Mouse (Mus musculus) stomach, postnatal 0 days (tissue): ENCODE results near the gene Ttf2. TPM values are rescaled to one million over a fixed set of nuclear protein-coding genes. Genes with fewer than 3 reads are reported as not detected.

Experiments used
- ATAC-seq: fragments of 200-750 bp; cut with Nextera tagmentation; 2 replicates; pipeline ENCODE4 v1.8.0; 2017; ENCODE audit not compliant: low FRiP score, low TSS enrichment
- DNase-seq: peaks from one replicate; pipeline ENCODE4 v3.0.0-alpha.2; 2016; ENCODE audit warnings: low spot score
- H3K27ac ChIP-seq: fragments of 300-500 bp; sonication (generic); replicated peaks from 2 replicates; pipeline ENCODE4 v1.5.1; 2014; ENCODE audit warnings: mild to moderate bottlenecking, control low read depth
- H3K27me3 ChIP-seq: fragments of 300-500 bp; sonication (generic); 2 replicates; pipeline ENCODE4 v1.6.1; 2014; ENCODE audit warnings: low read length; ENCODE audit not compliant: control insufficient read depth, insufficient read depth
- H3K36me3 ChIP-seq: fragments of 300-500 bp; sonication (generic); 2 replicates; pipeline ENCODE4 v1.6.1; 2014; ENCODE audit warnings: low read length, mixed read lengths; ENCODE audit not compliant: control insufficient read depth, insufficient read depth
- H3K4me1 ChIP-seq: fragments of 300-500 bp; sonication (generic); replicated peaks from 2 replicates; pipeline ENCODE4 v1.6.1; 2014; ENCODE audit warnings: antibody characterized with exemption; ENCODE audit not compliant: control insufficient read depth, insufficient read depth
- H3K4me2 ChIP-seq: fragments of 300-500 bp; sonication (generic); replicated peaks from 2 replicates; pipeline ENCODE4 v1.6.1; 2014; ENCODE audit warnings: low read depth, mild to moderate bottlenecking, control low read depth, moderate library complexity
- H3K4me3 ChIP-seq: fragments of 300-500 bp; sonication (generic); 2 replicates; pipeline ENCODE4 v1.5.1; 2014; ENCODE audit warnings: low read depth, low read length, control low read depth
- H3K9ac ChIP-seq: fragments of 300-500 bp; sonication (generic); 2 replicates; pipeline ENCODE4 v1.6.1; 2014; ENCODE audit warnings: mild to moderate bottlenecking, low read length, control low read depth, mixed read lengths
- H3K9me3 ChIP-seq: fragments of 300-500 bp; sonication (generic); 2 replicates; pipeline ENCODE4 v1.6.1; 2016; ENCODE audit warnings: low read length; ENCODE audit not compliant: control insufficient read depth
- CTCF ChIP-seq: IDR thresholded peaks from 2 replicates; pipeline ENCODE4 v1.5.1; 2016; ENCODE audit warnings: antibody characterized with exemption, low read depth, mild to moderate bottlenecking, moderate library complexity
- EP300 ChIP-seq: optimal IDR thresholded peaks from 2 replicates; pipeline ENCODE3; 2016; ENCODE audit warnings: antibody characterized with exemption
- WGBS: fragments of 180-500 bp; shearing (Covaris S2); extraction: QIAGEN DNeasy Blood & Tissue Kit; methylation state at CpG from one replicate; pipeline ENCODE4 v1.1.7; 2014; 5-methylcytosine and 5-hydroxymethylcytosine counted together
- polyA plus RNA-seq: library from polyadenylated mRNA; unstranded; fragments of >200 nt; fragmentation: Nextera tagmentation; extraction: Ambion mirVana; gene quantifications from 2 replicates; pipeline ENCODE4 v1.2.1, GENCODE M21; 2015

Gene Ttf2
- polyA plus RNA-seq, 1 experiment from 2014 or later, result 4.1 TPM

- DNase-seq (no peak), ATAC-seq (no peak)
- 33% methylated on average over 15 of the region's 15 CpGs for WGBS
- H3K9ac ChIP-seq, result no peak overlapping the region
- H3K4me1 ChIP-seq, result no peaks in the 10 kb centered on the region
- no peaks in the 10 kb centered on the region for H3K9me3 ChIP-seq
- TF ChIP-seq CTCF (no peak), EP300 (no peak)
- no peaks in the 10 kb centered on the region for H3K27me3 ChIP-seq
- no peak overlapping the region for H3K4me3 ChIP-seq
- H3K4me2 ChIP-seq, result no peak overlapping the region
- 0 out of 2 replicates have a peak overlapping the region, but pooled peaks have one; percentile 45 for H3K27ac ChIP-seq
- no peaks in the 10 kb centered on the region for H3K36me3 ChIP-seq
Observed at GRCm38 (mm10) chr3:100993718-100994117, 24.3 kb upstream of the Ttf2 start.

GRCm38 (mm10) chr3:100993158-100993557, 23.7 kb upstream of the Ttf2 start:
- no peak for TF ChIP-seq CTCF
- TF ChIP-seq EP300, result no peak
- Histone ChIP-seq H3K4me2 (no peak overlapping the region), H3K27me3 (no peaks in the 10 kb centered on the region), H3K4me3 (no peak overlapping the region), H3K4me1 (no peaks in the 10 kb centered on the region), H3K36me3 (no peaks in the 10 kb centered on the region), H3K27ac (0 out of 2 replicates have a peak overlapping the region, but pooled peaks have one; percentile 45), H3K9ac (no peak overlapping the region), H3K9me3 (no peaks in the 10 kb centered on the region)
- WGBS, result 55% methylated on average over 7 of the region's 7 CpGs
- no peak for DNase-seq
- no peak for ATAC-seq

- no peak overlapping the region for H3K9ac ChIP-seq
- DNase-seq (no peak), ATAC-seq (no peak)
- no peak overlapping the region for H3K27ac ChIP-seq
- H3K27me3 ChIP-seq, result no peaks in the 10 kb centered on the region
- H3K9me3 ChIP-seq, result no peaks in the 10 kb centered on the region
- H3K36me3 ChIP-seq, result no peaks in the 10 kb centered on the region
- H3K4me2 ChIP-seq, result no peak overlapping the region
- TF ChIP-seq EP300 (no peak), CTCF (no peak)
- 28% methylated on average over 1 of the region's 1 CpGs for WGBS
- no peak overlapping the region for H3K4me3 ChIP-seq
- H3K4me1 ChIP-seq, result no peaks in the 10 kb centered on the region
Observed at GRCm38 (mm10) chr3:100990231-100990630, 20.8 kb upstream of the Ttf2 start.

- no peak overlapping the region for H3K4me2 ChIP-seq
- no peak for DNase-seq
Observed at GRCm38 (mm10) chr3:100989417-100989816, 20.0 kb upstream of the Ttf2 start.

GRCm38 (mm10) chr3:100979290-100979689, 9.8 kb upstream of the Ttf2 start:
- H3K27me3 ChIP-seq, result no peaks in the 10 kb centered on the region
- H3K9me3 ChIP-seq, result no peaks in the 10 kb centered on the region
- H3K4me2 ChIP-seq, result no peak overlapping the region
- no peak overlapping the region for H3K27ac ChIP-seq
- H3K36me3 ChIP-seq, result no peaks in the 10 kb centered on the region
- ATAC-seq (no peak), DNase-seq (no peak)
- H3K4me1 ChIP-seq, result no peaks in the 10 kb centered on the region
- H3K4me3 ChIP-seq, result no peak overlapping the region
- H3K9ac ChIP-seq, result no peak overlapping the region
- WGBS, result 78% methylated on average over 8 of the region's 8 CpGs
- TF ChIP-seq EP300 (no peak), CTCF (no peak)

More at GRCm38 (mm10) chr3:100989417-100989816, 20.0 kb upstream of the Ttf2 start:
- no peaks in the 10 kb centered on the region for H3K27me3 ChIP-seq
- no peak for ATAC-seq
- no peaks in the 10 kb centered on the region for H3K4me1 ChIP-seq
- H3K27ac ChIP-seq, result no peak overlapping the region
- no peaks in the 10 kb centered on the region for H3K36me3 ChIP-seq
- H3K9me3 ChIP-seq, result no peaks in the 10 kb centered on the region
- no peak overlapping the region for H3K9ac ChIP-seq
- H3K4me3 ChIP-seq, result no peak overlapping the region
- 30% methylated on average over 12 of the region's 12 CpGs for WGBS
- TF ChIP-seq CTCF (peak; percentile 49), EP300 (no peak)

GRCm38 (mm10) chr3:100973906-100974305, 4.4 kb upstream of the Ttf2 start:
- Histone ChIP-seq H3K27me3 (no peaks in the 10 kb centered on the region), H3K27ac (no peak overlapping the region), H3K4me2 (no peak overlapping the region), H3K9ac (no peak overlapping the region), H3K36me3 (no peaks in the 10 kb centered on the region), H3K9me3 (no peaks in the 10 kb centered on the region), H3K4me3 (no peak overlapping the region), H3K4me1 (no peaks in the 10 kb centered on the region; the same call in 1 of the 2 replicates)
- 0% methylated on average over 1 of the region's 1 CpGs for WGBS
- no peak for TF ChIP-seq EP300
- peak; percentile 88 for TF ChIP-seq CTCF
- ATAC-seq (no peak), DNase-seq (no peak)
